8 mouse cellular contexts compared by ENCODE assay signal in the genomic region with DNA sequence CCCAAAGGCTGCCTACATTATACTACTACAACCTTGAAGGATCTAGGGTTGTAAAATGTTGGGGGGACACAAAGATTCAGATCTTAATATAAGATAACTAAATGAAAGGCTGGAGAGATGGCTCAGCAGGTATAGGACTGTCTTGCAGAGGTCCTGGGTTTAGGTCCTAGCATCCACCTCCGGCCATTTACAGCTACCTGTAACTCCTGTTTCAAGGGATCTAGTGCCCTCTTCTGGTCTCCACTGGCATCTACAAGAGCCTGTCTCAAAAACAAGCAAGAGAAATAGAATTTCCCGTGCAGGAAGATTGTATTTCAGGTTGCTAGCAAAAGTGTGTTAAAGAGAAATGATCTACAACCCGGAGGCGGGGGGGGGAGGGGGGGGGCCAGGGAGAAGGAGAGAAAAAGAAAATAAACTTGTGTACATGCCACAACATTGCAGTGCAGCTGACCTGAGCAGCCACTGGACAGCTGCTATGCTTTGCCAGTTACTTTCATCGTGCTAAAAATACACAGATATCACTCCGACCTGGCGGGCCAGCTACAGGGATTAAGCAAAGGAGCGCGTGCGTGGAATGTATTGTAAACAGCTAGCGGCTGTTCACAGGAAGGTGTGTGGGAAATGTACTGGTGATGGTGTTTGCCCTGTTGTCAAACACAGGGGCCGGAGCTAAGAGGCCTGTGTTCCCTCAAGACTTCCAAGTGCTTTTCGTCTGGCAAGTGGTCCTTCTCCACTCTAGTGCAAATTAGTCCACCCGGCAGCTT. TPM values are rescaled to one million over a fixed set of nuclear protein-coding genes. Genes with fewer than 3 reads are reported as not detected.
A peak's percentile ranks its signal among the peaks of the same experiment; 100 is the strongest.
DNase-seq lines count a peak whose midpoint lies in the region; ATAC-seq and TF ChIP-seq lines count a peak whose summit lies in the region.

No protein-coding gene starts in this region.

- no peaks in the 10 kb centered on the region for H3K36me3 ChIP-seq in midbrain, embryonic 11.5 days (ENCODE audit: control insufficient read depth, insufficient read depth, low read length)
- no peaks in the 10 kb centered on the region for H3K36me3 ChIP-seq in midbrain, embryonic 16.5 days (ENCODE audit: control insufficient read depth, insufficient read depth, low read length)

- TF ChIP-seq POLR2A in bone marrow macrophage, adult 2 months (IDR thresholded peaks at IDR 0.05; ENCODE audit: borderline replicate concordance, low read depth, low read length), result no peak

- no peak overlapping the region for H3K4me3 ChIP-seq in midbrain, embryonic 11.5 days (ENCODE audit: low read depth, low read length)
- no peak overlapping the region for H3K4me3 ChIP-seq in midbrain, embryonic 16.5 days (ENCODE audit: low read depth, low read length)
- H3K4me3 ChIP-seq in bone marrow macrophage, adult 2 months (ENCODE audit: insufficient read depth, low read length), result no peak overlapping the region

- intact Hi-C loops in gastrocnemius, postnatal 14 days (cut with DNase I; ENCODE audit: low total_unique reads), result no loop called here

- no peak for ATAC-seq in midbrain, embryonic 11.5 days (ENCODE audit: low FRiP score)
- ATAC-seq in midbrain, embryonic 16.5 days, result no peak

- no peaks in the 10 kb centered on the region for H3K27me3 ChIP-seq in midbrain, embryonic 11.5 days (ENCODE audit: control insufficient read depth, insufficient read depth, low read length)
- H3K27me3 ChIP-seq in midbrain, embryonic 16.5 days (ENCODE audit: control insufficient read depth, insufficient read depth, low read depth, low read length), result no peaks in the 10 kb centered on the region

- no peak overlapping the region for H3K27ac ChIP-seq in midbrain, embryonic 11.5 days (ENCODE audit: low read depth, low read length)
- no peak overlapping the region for H3K27ac ChIP-seq in midbrain, embryonic 16.5 days (ENCODE audit: low read length)
- H3K27ac ChIP-seq in bone marrow macrophage, adult 2 months (ENCODE audit: insufficient read depth, low read depth, low read length), result no peak overlapping the region

- no peaks in the 10 kb centered on the region for H3K9me3 ChIP-seq in midbrain, embryonic 11.5 days (ENCODE audit: control insufficient read depth, low read length)
- H3K9me3 ChIP-seq in midbrain, embryonic 16.5 days (replicated peaks; ENCODE audit: control insufficient read depth, low read length, poor library complexity, severe bottlenecking), result no peaks in the 10 kb centered on the region

- WGBS in midbrain, embryonic 11.5 days, result 46% methylated on average over 14 of the region's 14 CpGs
- 41% methylated on average over 14 of the region's 14 CpGs for WGBS in midbrain, embryonic 16.5 days

- DNase-seq in midbrain, embryonic 11.5 days (ENCODE audit: low spot score, missing footprints), result no peak
- DNase-seq in gastrocnemius, postnatal 14 days, result peak; percentile 58
- peak; percentile 68 for DNase-seq in kidney, postnatal 10 days
- DNase-seq in lung, postnatal 4 days, result peak; percentile 58 to 64
- DNase-seq in frontal cortex, postnatal 10 days (ENCODE audit: low spot score in 2 of 2), result no peak
- no peak for DNase-seq in left cerebral cortex, adult 18-20 months (ENCODE audit: low spot score in 2 of 2)

- H3K4me1 ChIP-seq in midbrain, embryonic 11.5 days (ENCODE audit: control insufficient read depth, insufficient read depth, low read length), result no peaks in the 10 kb centered on the region
- H3K4me1 ChIP-seq in midbrain, embryonic 16.5 days (ENCODE audit: control insufficient read depth, insufficient read depth, low read length), result peaks cover 2% of the 10 kb centered on the region; the same call in 1 of the 2 replicates
- peaks cover 22% of the 10 kb centered on the region for H3K4me1 ChIP-seq in bone marrow macrophage, adult 2 months (ENCODE audit: control insufficient read depth, insufficient read depth, low read length)

- TF ChIP-seq CTCF in bone marrow macrophage, adult 2 months (IDR thresholded peaks at IDR 0.05; ENCODE audit: low read depth, low read length), result peak; percentile 51

- no peak overlapping the region for H3K4me2 ChIP-seq in midbrain, embryonic 11.5 days
- H3K4me2 ChIP-seq in midbrain, embryonic 16.5 days (ENCODE audit: low read length), result no peak overlapping the region

- 0 out of 2 replicates have a peak overlapping the region, but pooled peaks have one; percentile 5 for H3K9ac ChIP-seq in midbrain, embryonic 11.5 days (ENCODE audit: low read length)
- H3K9ac ChIP-seq in midbrain, embryonic 16.5 days (ENCODE audit: low read depth, low read length), result no peak overlapping the region

RNA-seq across cellular contexts. Expression of gene Tmem120b, which starts 8.3 kb away (rescaled TPM):
- 7.6 and 7.9 TPM in 2 replicates for polyA plus RNA-seq in midbrain, embryonic 11.5 days (2014; fragmentation: Nextera tagmentation; extraction: Ambion mirVana)
- 16.9 and 18.7 TPM in 2 replicates for polyA plus RNA-seq in midbrain, embryonic 16.5 days (2015; fragmentation: Nextera tagmentation; extraction: Ambion mirVana)
- 4.3 and 6.8 TPM in 2 replicates for polyA plus RNA-seq in bone marrow macrophage, adult 2 months (2012; ENCODE audit: insufficient read depth, insufficient read length, missing spikeins)
- 10 to 100 TPM; 11.9 TPM for total RNA-seq in gastrocnemius, postnatal 14 days (2021)
- 10 to 100 TPM; 13.2 to 13.8 TPM for total RNA-seq in left cerebral cortex, adult 18-20 months (2021)

RNA-seq across cellular contexts. Expression of gene Morn3, which starts 13.1 kb away (rescaled TPM):
- polyA plus RNA-seq in midbrain, embryonic 11.5 days (2014; fragmentation: Nextera tagmentation; extraction: Ambion mirVana), result not detected in 2 replicates
- polyA plus RNA-seq in midbrain, embryonic 16.5 days (2015; fragmentation: Nextera tagmentation; extraction: Ambion mirVana), result 0.62 and 1.7 TPM in 2 replicates
- polyA plus RNA-seq in bone marrow macrophage, adult 2 months (2012; ENCODE audit: insufficient read depth, insufficient read length, missing spikeins), result not detected in 2 replicates
- not detected for total RNA-seq in gastrocnemius, postnatal 14 days (2021)
- total RNA-seq in left cerebral cortex, adult 18-20 months (2021), result under 1 TPM in 1 of 2 experiments, not detected in 1; 0.40 TPM

RNA-seq across cellular contexts. Expression of gene Orai1, which starts 45.1 kb away (rescaled TPM):
- polyA plus RNA-seq in midbrain, embryonic 11.5 days (2014; fragmentation: Nextera tagmentation; extraction: Ambion mirVana), result 8.2 and 10.5 TPM in 2 replicates
- polyA plus RNA-seq in midbrain, embryonic 16.5 days (2015; fragmentation: Nextera tagmentation; extraction: Ambion mirVana), result 9.3 and 10.7 TPM in 2 replicates
- polyA plus RNA-seq in bone marrow macrophage, adult 2 months (2012; ENCODE audit: insufficient read depth, insufficient read length, missing spikeins), result 59.9 and 68.5 TPM in 2 replicates
- 10 to 100 TPM; 39.5 to 47.6 TPM for total RNA-seq in gastrocnemius, postnatal 14 days (2021)
- 1 to 10 TPM; 8.8 to 10.0 TPM for total RNA-seq in left cerebral cortex, adult 18-20 months (2021)

Comparison
In these comparisons a context has a peak if more than half of its experiments do, and no peak if none do; other contexts are left out.
1. DNase-seq: peak in gastrocnemius, postnatal 14 days (single experiment), kidney, postnatal 10 days (single experiment) and lung, postnatal 4 days (2 of 2); none in midbrain, embryonic 11.5 days (single experiment), frontal cortex, postnatal 10 days (0 of 2) and left cerebral cortex, adult 18-20 months (0 of 2).